Mouse (Mus musculus) erythroblast, embryonic 14.5 days (primary cell): ENCODE measurements around the gene Itgb7.

ENCODE experiments used
- GATA1 ChIP-seq: IDR thresholded peaks from 2 replicates; pipeline ENCODE4 v1.6.1; 2012; ENCODE audit warnings: low read length, inconsistent platforms, mixed read lengths
- TAL1 ChIP-seq: IDR thresholded peaks from 3 replicates; pipeline ENCODE4 v1.6.1; 2012; ENCODE audit warnings: low read length, inconsistent platforms, mixed read lengths

DNA sequence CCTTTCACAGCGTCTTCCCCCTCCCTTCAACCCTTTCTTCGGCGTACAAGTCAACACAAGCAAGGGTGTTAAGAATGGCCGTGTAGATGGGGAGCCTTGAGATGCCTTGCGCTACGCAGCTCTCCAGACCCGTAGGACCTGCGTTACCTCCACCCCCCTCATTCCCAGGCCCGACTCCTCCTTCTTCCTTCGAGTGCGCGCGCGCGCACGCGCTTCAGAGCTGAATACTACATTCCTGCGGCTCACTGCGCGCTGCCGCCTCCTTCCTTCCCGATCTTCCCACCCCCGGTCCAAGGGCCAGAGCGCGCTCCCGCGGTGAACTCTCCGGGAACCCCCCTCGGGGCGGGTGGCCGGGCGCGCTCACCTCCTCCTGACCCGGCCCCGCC, 15.1 kb upstream of the Itgb7 start:
- TF ChIP-seq TAL1, result no peak
- TF ChIP-seq GATA1, result no peak
